Mouse (Mus musculus): ENCODE data around the gene Atrn.

- no peak for TF ChIP-seq CTCF (conservative IDR thresholded peaks at IDR 0.05; ENCODE audit: insufficient read depth, insufficient read length, low read depth, low read length)
- TF ChIP-seq POLR2A (IDR thresholded peaks at IDR 0.05; ENCODE audit: low read depth, low read length) = no peak
Observed at GRCm38 (mm10) chr2:130992818-130993217, 86.5 kb downstream of the Atrn start.
